Comparison of ENCODE assay signal across 8 mouse cellular contexts in genomic region chr17:74716643-74717042, GRCm38 (mm10). TPM values are rescaled to one million over a fixed set of nuclear protein-coding genes. Genes with fewer than 3 reads are reported as not detected.
DNase-seq lines count a peak whose midpoint lies in the region; ATAC-seq lines count a peak whose summit lies in the region.

No protein-coding gene starts in this region.

- no peak for DNase-seq in kidney, postnatal 4 days
- DNase-seq in embryonic facial prominence, embryonic 10.5 days (ENCODE audit: low spot score), result no peak
- DNase-seq in cerebellum, postnatal 4 days (ENCODE audit: low spot score in 2 of 2), result no peak
- no peak for DNase-seq in urinary bladder, postnatal 25 days (ENCODE audit: low spot score)
- DNase-seq in retina, embryonic 14.5 days (ENCODE audit: low spot score), result no peak

- no peaks in the 10 kb centered on the region for H3K36me3 ChIP-seq in kidney, embryonic 16.5 days (ENCODE audit: insufficient read depth, low read length)
- H3K36me3 ChIP-seq in embryonic facial prominence, embryonic 10.5 days (replicated peaks), result peaks cover 12% of the 10 kb centered on the region
- H3K36me3 ChIP-seq in intestine, embryonic 15.5 days, result no peaks in the 10 kb centered on the region
- H3K36me3 ChIP-seq in midbrain, embryonic 16.5 days (ENCODE audit: control insufficient read depth, insufficient read depth, low read length), result no peaks in the 10 kb centered on the region

- H3K4me3 ChIP-seq in kidney, embryonic 16.5 days (ENCODE audit: low read length), result no peak overlapping the region; the same call in 1 of the 2 replicates
- peak overlapping the region; percentile 94 for H3K4me3 ChIP-seq in embryonic facial prominence, embryonic 10.5 days
- H3K4me3 ChIP-seq in intestine, embryonic 15.5 days (replicated peaks), result no peak overlapping the region
- no peak overlapping the region for H3K4me3 ChIP-seq in midbrain, embryonic 16.5 days (ENCODE audit: low read depth, low read length)

- H3K9ac ChIP-seq in kidney, embryonic 16.5 days (replicated peaks; ENCODE audit: low read length), result no peak overlapping the region; the same call in 1 of the 2 replicates
- no peak overlapping the region for H3K9ac ChIP-seq in intestine, embryonic 15.5 days
- no peak overlapping the region; the same call in 1 of the 2 replicates for H3K9ac ChIP-seq in midbrain, embryonic 16.5 days (ENCODE audit: low read depth, low read length)

- H3K27me3 ChIP-seq in kidney, embryonic 16.5 days (ENCODE audit: insufficient read depth, low read length), result no peaks in the 10 kb centered on the region
- no peaks in the 10 kb centered on the region for H3K27me3 ChIP-seq in embryonic facial prominence, embryonic 10.5 days (replicated peaks; ENCODE audit: low read depth, poor library complexity, severe bottlenecking)
- no peaks in the 10 kb centered on the region for H3K27me3 ChIP-seq in intestine, embryonic 15.5 days (replicated peaks)
- no peaks in the 10 kb centered on the region for H3K27me3 ChIP-seq in midbrain, embryonic 16.5 days (ENCODE audit: control insufficient read depth, insufficient read depth, low read depth, low read length)

- H3K4me1 ChIP-seq in kidney, embryonic 16.5 days (ENCODE audit: insufficient read depth, low read length), result 0 out of 2 replicates have a peak, but pooled peaks cover 3% of the 10 kb centered on the region
- peaks cover 13% of the 10 kb centered on the region for H3K4me1 ChIP-seq in embryonic facial prominence, embryonic 10.5 days
- no peaks in the 10 kb centered on the region; the same call in 1 of the 2 replicates for H3K4me1 ChIP-seq in intestine, embryonic 15.5 days (replicated peaks)
- H3K4me1 ChIP-seq in midbrain, embryonic 16.5 days (ENCODE audit: control insufficient read depth, insufficient read depth, low read length), result peaks cover 8% of the 10 kb centered on the region

- H3K27ac ChIP-seq in kidney, embryonic 16.5 days (ENCODE audit: low read length), result no peak overlapping the region
- H3K27ac ChIP-seq in embryonic facial prominence, embryonic 10.5 days (replicated peaks), result no peak overlapping the region
- no peak overlapping the region for H3K27ac ChIP-seq in intestine, embryonic 15.5 days
- H3K27ac ChIP-seq in midbrain, embryonic 16.5 days (ENCODE audit: low read length), result no peak overlapping the region

- H3K9me3 ChIP-seq in kidney, embryonic 16.5 days (ENCODE audit: low read length), result no peaks in the 10 kb centered on the region
- H3K9me3 ChIP-seq in embryonic facial prominence, embryonic 10.5 days, result no peaks in the 10 kb centered on the region
- no peaks in the 10 kb centered on the region for H3K9me3 ChIP-seq in intestine, embryonic 15.5 days
- no peaks in the 10 kb centered on the region for H3K9me3 ChIP-seq in midbrain, embryonic 16.5 days (replicated peaks; ENCODE audit: control insufficient read depth, low read length, poor library complexity, severe bottlenecking)

- WGBS in kidney, embryonic 16.5 days, result 47% methylated on average over 3 of the region's 3 CpGs
- 67% methylated on average over 3 of the region's 3 CpGs for WGBS in embryonic facial prominence, embryonic 10.5 days
- 47% methylated on average over 3 of the region's 3 CpGs for WGBS in intestine, embryonic 15.5 days
- WGBS in midbrain, embryonic 16.5 days, result 75% methylated on average over 3 of the region's 3 CpGs

- peak overlapping the region; percentile 88 for H3K4me2 ChIP-seq in kidney, embryonic 16.5 days (replicated peaks; ENCODE audit: low read depth, low read length)
- H3K4me2 ChIP-seq in intestine, embryonic 15.5 days (replicated peaks), result peak overlapping the region; percentile 81
- H3K4me2 ChIP-seq in midbrain, embryonic 16.5 days (ENCODE audit: low read length), result peak overlapping the region; percentile 61

- no peak for ATAC-seq in kidney, embryonic 16.5 days (ENCODE audit: low FRiP score, low TSS enrichment)
- ATAC-seq in intestine, embryonic 15.5 days, result no peak
- no peak for ATAC-seq in midbrain, embryonic 16.5 days

RNA-seq across cellular contexts. Expression of gene Ttc27, which starts 0.9 kb away (rescaled TPM):
- 26.6 and 28.8 TPM in 2 replicates for polyA plus RNA-seq in kidney, embryonic 16.5 days (2015; fragmentation: Nextera tagmentation; extraction: Ambion mirVana)
- 28.8 and 29.1 TPM in 2 replicates for polyA plus RNA-seq in embryonic facial prominence, embryonic 10.5 days (2016; fragmentation: Nextera tagmentation; extraction: Ambion mirVana)
- polyA plus RNA-seq in intestine, embryonic 15.5 days (2015; fragmentation: Nextera tagmentation; extraction: Ambion mirVana), result 20.4 and 22.8 TPM in 2 replicates
- polyA plus RNA-seq in midbrain, embryonic 16.5 days (2015; fragmentation: Nextera tagmentation; extraction: Ambion mirVana), result 15.6 and 17.7 TPM in 2 replicates
